Mouse (Mus musculus) testis, adult 2 months (tissue): Measurements from ENCODE around the gene Setd1a.

Source experiments
- CTCF ChIP-seq: fragments of 200-500 bp; IDR thresholded peaks from 2 replicates; pipeline ENCODE4 v1.5.1; 2012; ENCODE audit warnings: low read depth, mild to moderate bottlenecking, inconsistent platforms, low read length, moderate library complexity; ENCODE audit not compliant: control insufficient read depth, insufficient read depth, insufficient replicate concordance
- POLR2A ChIP-seq: fragments of 200-500 bp; IDR thresholded peaks from 2 replicates; pipeline ENCODE4 v1.6.1; 2012; ENCODE audit warnings: low read depth, mild to moderate bottlenecking, inconsistent platforms, low read length, moderate library complexity; ENCODE audit not compliant: control insufficient read depth

DNA sequence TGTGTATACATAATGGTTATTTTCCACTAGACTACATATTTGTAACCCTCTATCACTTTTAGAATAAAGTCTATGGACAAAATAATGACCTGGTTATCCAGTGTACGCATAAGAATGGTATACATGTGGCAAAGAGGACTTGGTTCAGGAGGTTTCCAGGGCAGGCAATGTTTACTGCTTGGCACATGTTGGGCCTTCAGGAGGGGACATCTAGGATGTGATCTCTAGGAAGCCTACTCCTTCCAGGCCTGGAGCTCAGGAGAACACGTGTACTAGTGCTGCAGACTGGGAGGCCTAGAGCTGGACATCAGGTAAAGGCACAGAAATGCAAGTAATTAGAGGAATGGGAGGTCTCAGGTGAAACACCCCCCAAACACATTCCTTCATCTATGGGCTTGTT, 59.1 kb downstream of the Setd1a start:
- TF ChIP-seq POLR2A: no peak
- TF ChIP-seq CTCF: no peak
